Mouse (Mus musculus) MEL (cell line): ENCODE results near the gene A130010J15Rik.

Experiments
- CTCF ChIP-seq, 3 experiments: IDR thresholded peaks in 2 of 3; conservative IDR thresholded peaks in 1 of 3; 2 replicates each; pipeline ENCODE4 v1.5.1; 2011 to 2012; ENCODE audit warnings: low read length in 3 of 3, low read depth in 2 of 3, mild to moderate bottlenecking in 2 of 3, improper control_type of control experiment in 1 of 3, inconsistent platforms in 1 of 3, mixed read lengths in 1 of 3, moderate library complexity in 1 of 3; ENCODE audit not compliant: control insufficient read depth in 1 of 3, insufficient read depth in 1 of 3, poor library complexity in 1 of 3, severe bottlenecking in 1 of 3
- E2F4 ChIP-seq: IDR thresholded peaks from 2 replicates; pipeline ENCODE4 v1.6.1; 2011; ENCODE audit warnings: low read depth, low read length, improper control_type of control experiment, borderline replicate concordance
- MAZ ChIP-seq: IDR thresholded peaks from 2 replicates; pipeline ENCODE4 v1.6.1; 2012; ENCODE audit warnings: low read depth, mild to moderate bottlenecking, inconsistent platforms, low read length, improper control_type of control experiment
- POLR2A ChIP-seq, 2 experiments: IDR thresholded peaks; 2 replicates each; pipeline ENCODE4 v1.6.1; 2011 to 2012; ENCODE audit warnings: low read length in 2 of 2, mild to moderate bottlenecking in 2 of 2, control low read depth in 1 of 2, improper control_type of control experiment in 1 of 2, low read depth in 1 of 2, moderate library complexity in 1 of 2; ENCODE audit not compliant: control insufficient read depth in 1 of 2, insufficient read depth in 1 of 2, poor library complexity in 1 of 2
- SMC3 ChIP-seq: IDR thresholded peaks from 2 replicates; pipeline ENCODE4 v1.6.1; 2011; ENCODE audit warnings: low read depth, low read length, improper control_type of control experiment
- TAL1 ChIP-seq: IDR thresholded peaks from 2 replicates; pipeline ENCODE4 v1.6.1; 2012; ENCODE audit warnings: mild to moderate bottlenecking, inconsistent platforms, low read length, moderate library complexity, mixed read lengths

DNA sequence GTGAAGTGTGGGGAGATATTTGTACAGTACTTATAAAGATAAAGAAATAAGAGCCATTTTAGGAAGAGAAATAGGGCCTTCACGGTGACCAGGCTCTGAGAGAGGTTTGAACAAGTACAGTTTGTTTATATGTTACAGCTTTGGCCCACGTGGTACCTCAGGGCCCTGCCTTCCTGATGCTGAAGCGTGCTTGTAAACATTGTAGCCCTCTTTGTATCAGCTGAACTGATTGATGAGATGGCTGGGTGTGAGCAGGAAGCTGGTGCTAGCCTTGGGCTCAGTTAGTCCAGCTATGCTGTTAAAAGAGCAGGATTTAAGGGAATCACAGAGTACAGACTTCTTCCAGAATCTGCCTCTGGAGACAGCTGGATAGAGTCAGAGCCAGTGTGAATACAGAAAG, 8.7 kb upstream of the A130010J15Rik start:
- TF ChIP-seq POLR2A (IDR thresholded peaks at IDR 0.05; ENCODE audit: control insufficient read depth in 1 of 2, insufficient read depth in 1 of 2, low read depth in 1 of 2, low read length in 2 of 2, poor library complexity in 1 of 2) (no peak), CTCF (IDR thresholded peaks at IDR 0.05 in 2 of 3, conservative IDR thresholded peaks at IDR 0.05 in 1 of 3; ENCODE audit: control insufficient read depth in 1 of 3, insufficient read depth in 1 of 3, low read depth in 2 of 3, low read length in 3 of 3, poor library complexity in 1 of 3, severe bottlenecking in 1 of 3) (no peak), SMC3 (no peak), MAZ (no peak), E2F4 (no peak), TAL1 (no peak)
